Mouse (Mus musculus): Measurements from ENCODE around the gene Cpa5. TPM values are rescaled to one million over a fixed set of nuclear protein-coding genes. Genes with fewer than 3 reads are reported as not detected.
A peak's percentile ranks its signal among the peaks of the same experiment; 100 is the strongest.

Gene Cpa5
- total and polyA plus RNA-seq, 3 experiments: not detected

- Histone ChIP-seq H3K4me3 (ENCODE audit: control insufficient read depth in 1 of 2, insufficient read depth in 1 of 2, low read depth in 2 of 2, low read length in 2 of 2) (no peak overlapping the region), H3K9ac (ENCODE audit: control insufficient read depth, low read depth, low read length, poor library complexity, severe bottlenecking) (no peak overlapping the region), H3K27me3 (ENCODE audit: control insufficient read depth in 1 of 2, insufficient read depth in 2 of 2, low read length in 2 of 2) (peaks cover 2 to 3% of the 10 kb centered on the region in 2 experiments; a peak in 3 of 4 replicates), H3K9me3 (replicated peaks; ENCODE audit: insufficient read depth, low read length) (no peaks in the 10 kb centered on the region), H3K27ac (ENCODE audit: control insufficient read depth, low read depth, low read length) (no peak overlapping the region), H3K4me1 (ENCODE audit: control insufficient read depth in 1 of 2, insufficient read depth in 2 of 2, low read length in 2 of 2) (peaks cover 0 to 10% of the 10 kb centered on the region in 2 experiments; a peak in 2 of 4 replicates), H3K36me3 (ENCODE audit: control insufficient read depth in 1 of 2, insufficient read depth in 2 of 2, low read length in 2 of 2) (peaks cover 0 to 2% of the 10 kb centered on the region in 2 experiments; a peak in 2 of 4 replicates), H3K79me2 (ENCODE audit: control insufficient read depth, insufficient read depth, low read length, poor library complexity) (no peaks in the 10 kb centered on the region)
- TF ChIP-seq GATA1 (IDR thresholded peaks at IDR 0.05; ENCODE audit: low read depth, low read length) (no peak), NRF1 (IDR thresholded peaks at IDR 0.05; ENCODE audit: insufficient read depth, low read depth, low read length, poor library complexity, severe bottlenecking) (no peak), SIN3A (IDR thresholded peaks at IDR 0.05; ENCODE audit: low read length) (no peak), RAD21 (IDR thresholded peaks at IDR 0.05; ENCODE audit: low read depth, low read length) (no peak), POLR2A (IDR thresholded peaks at IDR 0.05; ENCODE audit: control insufficient read depth in 1 of 2, insufficient read depth in 1 of 2, low read depth in 1 of 2, low read length in 2 of 2, poor library complexity in 1 of 2) (no peak)
- DNase-seq (ENCODE audit: low read depth, low spot score): no peak
Measured at GRCm38 (mm10) chr6:30591851-30592404, 18.9 kb upstream of the Cpa5 start.

GRCm38 (mm10) chr6:30592417-30592974, 18.3 kb upstream of the Cpa5 start:
- Histone ChIP-seq H3K4me3 (ENCODE audit: control insufficient read depth in 1 of 2, insufficient read depth in 1 of 2, low read depth in 2 of 2, low read length in 2 of 2) (no peak overlapping the region), H3K79me2 (ENCODE audit: control insufficient read depth, insufficient read depth, low read length, poor library complexity) (no peaks in the 10 kb centered on the region), H3K4me1 (ENCODE audit: control insufficient read depth in 1 of 2, insufficient read depth in 2 of 2, low read length in 2 of 2) (peaks cover 0 to 10% of the 10 kb centered on the region in 2 experiments; a peak in 2 of 4 replicates), H3K36me3 (ENCODE audit: control insufficient read depth in 1 of 2, insufficient read depth in 2 of 2, low read length in 2 of 2) (peaks cover 0 to 2% of the 10 kb centered on the region in 2 experiments; a peak in 2 of 4 replicates), H3K9me3 (replicated peaks; ENCODE audit: insufficient read depth, low read length) (no peaks in the 10 kb centered on the region), H3K27ac (ENCODE audit: control insufficient read depth, low read depth, low read length) (no peak overlapping the region), H3K9ac (ENCODE audit: control insufficient read depth, low read depth, low read length, poor library complexity, severe bottlenecking) (no peak overlapping the region), H3K27me3 (ENCODE audit: control insufficient read depth in 1 of 2, insufficient read depth in 2 of 2, low read length in 2 of 2) (peaks cover 2 to 3% of the 10 kb centered on the region in 2 experiments; a peak in 3 of 4 replicates)
- no peak for TF ChIP-seq POLR2AphosphoS5 (IDR thresholded peaks at IDR 0.05; ENCODE audit: borderline replicate concordance, low read depth, low read length)
- TF ChIP-seq ZC3H11A (IDR thresholded peaks at IDR 0.05; ENCODE audit: low read depth, low read length): no peak
- no peak for TF ChIP-seq KAT2A (conservative IDR thresholded peaks at IDR 0.05; ENCODE audit: low read depth, low read length)
- no peak for TF ChIP-seq GABPA (IDR thresholded peaks at IDR 0.05; ENCODE audit: low read depth, low read length)
- peak; percentile 5 for DNase-seq (ENCODE audit: low read depth, low spot score)

GRCm38 (mm10) chr6:30594364-30594763, 16.4 kb upstream of the Cpa5 start:
- Histone ChIP-seq H3K4me3 (ENCODE audit: control insufficient read depth in 1 of 2, insufficient read depth in 1 of 2, low read depth in 2 of 2, low read length in 2 of 2) (no peak overlapping the region), H3K9ac (ENCODE audit: control insufficient read depth, low read depth, low read length, poor library complexity, severe bottlenecking) (no peak overlapping the region), H3K36me3 (ENCODE audit: control insufficient read depth in 1 of 2, insufficient read depth in 2 of 2, low read length in 2 of 2) (peaks cover 0 to 2% of the 10 kb centered on the region in 2 experiments; a peak in 2 of 4 replicates), H3K4me1 (ENCODE audit: control insufficient read depth in 1 of 2, insufficient read depth in 2 of 2, low read length in 2 of 2) (peaks cover 0 to 10% of the 10 kb centered on the region in 2 experiments; a peak in 2 of 4 replicates), H3K9me3 (replicated peaks; ENCODE audit: insufficient read depth, low read length) (no peaks in the 10 kb centered on the region), H3K27me3 (ENCODE audit: control insufficient read depth in 1 of 2, insufficient read depth in 2 of 2, low read length in 2 of 2) (peaks cover 5 to 7% of the 10 kb centered on the region in 2 experiments), H3K27ac (ENCODE audit: control insufficient read depth, low read depth, low read length) (no peak overlapping the region), H3K79me2 (ENCODE audit: control insufficient read depth, insufficient read depth, low read length, poor library complexity) (no peaks in the 10 kb centered on the region)
- TF ChIP-seq ETS1 (IDR thresholded peaks at IDR 0.05; ENCODE audit: low read depth, low read length): no peak
- TF ChIP-seq TCF12 (IDR thresholded peaks at IDR 0.05; ENCODE audit: low read depth, low read length): no peak
- TF ChIP-seq USF2 (IDR thresholded peaks at IDR 0.05; ENCODE audit: borderline replicate concordance in 1 of 2, insufficient read depth in 1 of 2, low read depth in 1 of 2, low read length in 2 of 2): no peak
- TF ChIP-seq MAX (IDR thresholded peaks at IDR 0.05; ENCODE audit: low read length): no peak
- TF ChIP-seq UBTF (IDR thresholded peaks at IDR 0.05; ENCODE audit: borderline replicate concordance, insufficient read depth, low read depth, low read length): no peak
- no peak for TF ChIP-seq GATA1 (IDR thresholded peaks at IDR 0.05; ENCODE audit: low read depth, low read length)
- TF ChIP-seq NRF1 (IDR thresholded peaks at IDR 0.05; ENCODE audit: insufficient read depth, low read depth, low read length, poor library complexity, severe bottlenecking): no peak
- TF ChIP-seq POLR2AphosphoS2 (IDR thresholded peaks at IDR 0.05; ENCODE audit: low read length): no peak
- no peak for TF ChIP-seq RAD21 (IDR thresholded peaks at IDR 0.05; ENCODE audit: low read depth, low read length)
- TF ChIP-seq TBP (IDR thresholded peaks at IDR 0.05; ENCODE audit: low read depth, low read length): no peak
- no peak for TF ChIP-seq MYC (IDR thresholded peaks at IDR 0.05; ENCODE audit: low read depth, low read length)
- TF ChIP-seq ZNF384 (IDR thresholded peaks at IDR 0.05; ENCODE audit: low read depth, low read length): no peak
- no peak for TF ChIP-seq SMC3 (IDR thresholded peaks at IDR 0.05; ENCODE audit: low read depth, low read length)
- no peak for TF ChIP-seq E2F4 (IDR thresholded peaks at IDR 0.05; ENCODE audit: borderline replicate concordance, low read depth, low read length)
- TF ChIP-seq EP300 (IDR thresholded peaks at IDR 0.05; ENCODE audit: low read depth in 1 of 2, low read length in 2 of 2): no peak
- TF ChIP-seq MXI1 (IDR thresholded peaks at IDR 0.05; ENCODE audit: low read depth, low read length): no peak
- TF ChIP-seq SIN3A (IDR thresholded peaks at IDR 0.05; ENCODE audit: low read length): no peak
- TF ChIP-seq KAT2A (conservative IDR thresholded peaks at IDR 0.05; ENCODE audit: low read depth, low read length): no peak
- no peak for DNase-seq (ENCODE audit: low read depth, low spot score)
